Comparison of ENCODE assay signal across 8 mouse cellular contexts in the genomic region with DNA sequence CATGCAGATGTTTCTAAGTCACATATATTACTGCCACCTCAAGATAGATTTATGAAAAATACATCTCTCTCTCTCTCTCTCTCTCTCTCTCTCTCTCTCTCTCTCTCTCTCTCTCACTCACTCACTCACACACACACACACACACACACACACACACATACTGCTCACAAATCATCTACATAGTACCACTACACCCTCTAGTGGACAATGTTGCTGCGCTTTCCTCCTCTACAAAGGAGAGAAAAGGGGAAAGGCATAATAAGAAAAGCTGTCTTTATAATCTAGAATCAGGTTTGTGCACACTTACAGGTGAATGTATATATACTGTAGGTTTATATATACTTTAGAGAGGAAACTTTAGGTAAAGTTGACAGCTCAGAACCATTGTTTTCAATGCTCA. TPM values are rescaled to one million over a fixed set of nuclear protein-coding genes. Genes with fewer than 3 reads are reported as not detected.
DNase-seq lines count a peak whose midpoint lies in the region; ATAC-seq and TF ChIP-seq lines count a peak whose summit lies in the region.

No protein-coding gene starts in this region.

- H3K4me3 ChIP-seq in hindbrain, embryonic 11.5 days (ENCODE audit: low read depth, low read length), result no peak overlapping the region
- no peak overlapping the region for H3K4me3 ChIP-seq in hindbrain, embryonic 10.5 days
- H3K4me3 ChIP-seq in hindbrain, postnatal 0 days (ENCODE audit: low read length), result no peak overlapping the region

- H3K9ac ChIP-seq in hindbrain, embryonic 11.5 days (ENCODE audit: low read depth, low read length), result no peak overlapping the region
- no peak overlapping the region for H3K9ac ChIP-seq in hindbrain, postnatal 0 days (replicated peaks; ENCODE audit: low read length)

- WGBS in hindbrain, embryonic 11.5 days, result 47% methylated on average over 1 of the region's 1 CpGs
- WGBS in hindbrain, embryonic 10.5 days, result 32% methylated on average over 1 of the region's 1 CpGs
- WGBS in hindbrain, postnatal 0 days, result 15% methylated on average over 1 of the region's 1 CpGs

- no peaks in the 10 kb centered on the region for H3K36me3 ChIP-seq in hindbrain, embryonic 11.5 days (ENCODE audit: control insufficient read depth, insufficient read depth, low read length)
- H3K36me3 ChIP-seq in hindbrain, embryonic 10.5 days, result no peaks in the 10 kb centered on the region
- H3K36me3 ChIP-seq in hindbrain, postnatal 0 days (ENCODE audit: insufficient read depth, low read length), result no peaks in the 10 kb centered on the region

- no peaks in the 10 kb centered on the region for H3K27me3 ChIP-seq in hindbrain, embryonic 11.5 days (ENCODE audit: control insufficient read depth, insufficient read depth, low read length)
- no peaks in the 10 kb centered on the region for H3K27me3 ChIP-seq in hindbrain, embryonic 10.5 days (ENCODE audit: insufficient read depth, poor library complexity, severe bottlenecking)
- H3K27me3 ChIP-seq in hindbrain, postnatal 0 days (ENCODE audit: insufficient read depth, low read length), result no peaks in the 10 kb centered on the region

- H3K9me3 ChIP-seq in hindbrain, embryonic 11.5 days (ENCODE audit: control insufficient read depth, low read length), result no peaks in the 10 kb centered on the region
- H3K9me3 ChIP-seq in hindbrain, embryonic 10.5 days, result no peaks in the 10 kb centered on the region
- H3K9me3 ChIP-seq in hindbrain, postnatal 0 days (ENCODE audit: low read length), result no peaks in the 10 kb centered on the region

- H3K4me2 ChIP-seq in hindbrain, embryonic 11.5 days (replicated peaks; ENCODE audit: low read depth, low read length), result no peak overlapping the region
- H3K4me2 ChIP-seq in hindbrain, postnatal 0 days (ENCODE audit: low read depth, low read length), result no peak overlapping the region

- peak; percentile 40 for DNase-seq in hindbrain, embryonic 11.5 days (ENCODE audit: low spot score)
- no peak for DNase-seq in hindbrain, embryonic 10.5 days (ENCODE audit: low spot score)
- DNase-seq in thymus, postnatal 4 days, result peak; percentile 23
- no peak for DNase-seq in thymus, postnatal 0 days (ENCODE audit: low spot score)
- DNase-seq in hindbrain, postnatal 0 days (ENCODE audit: low spot score), result peak; percentile 85
- peak; percentile 40 for DNase-seq in retina, adult 2 months (ENCODE audit: low read depth, low spot score)
- DNase-seq in spleen, adult 18-20 months, result no peak

- no peak for ATAC-seq in hindbrain, embryonic 11.5 days (ENCODE audit: low FRiP score)
- peak; percentile 55; the same call in 1 of the 2 replicates for ATAC-seq in hindbrain, postnatal 0 days
- no peak for ATAC-seq in megakaryocyte, adult 5-6 weeks (ENCODE audit: poor library complexity, severe bottlenecking)

- TF ChIP-seq CTCF in hindbrain, postnatal 0 days (IDR thresholded peaks at IDR 0.05; ENCODE audit: low read depth), result peak; percentile 87

- H3K4me1 ChIP-seq in hindbrain, embryonic 11.5 days (replicated peaks; ENCODE audit: control insufficient read depth, insufficient read depth, low read length), result no peaks in the 10 kb centered on the region
- no peaks in the 10 kb centered on the region for H3K4me1 ChIP-seq in hindbrain, embryonic 10.5 days (replicated peaks)
- no peaks in the 10 kb centered on the region for H3K4me1 ChIP-seq in hindbrain, postnatal 0 days (ENCODE audit: insufficient read depth, low read length)

- H3K27ac ChIP-seq in hindbrain, embryonic 11.5 days (ENCODE audit: low read depth, low read length), result no peak overlapping the region
- H3K27ac ChIP-seq in hindbrain, embryonic 10.5 days, result no peak overlapping the region
- no peak overlapping the region for H3K27ac ChIP-seq in hindbrain, postnatal 0 days

RNA-seq across cellular contexts. Expression of a gene that starts 43.6 kb away (rescaled TPM):
- polyA plus RNA-seq in hindbrain, embryonic 11.5 days (2014; fragmentation: Nextera tagmentation; extraction: Ambion mirVana), result 15.1 and 15.3 TPM in 2 replicates
- 16.2 and 18.5 TPM in 2 replicates for polyA plus RNA-seq in hindbrain, embryonic 10.5 days (2016; fragmentation: Nextera tagmentation; extraction: Ambion mirVana)
- 10.4 and 11.5 TPM in 2 replicates for polyA plus RNA-seq in thymus, postnatal 0 days (2015; fragmentation: Nextera tagmentation; extraction: Ambion mirVana)
- total RNA-seq in hindbrain, postnatal 0 days (2014; rRNA removed), result 7.2 and 9.5 TPM in 2 replicates
- polyA plus RNA-seq in hindbrain, postnatal 0 days (2015; fragmentation: Nextera tagmentation; extraction: Ambion mirVana), result 12.2 and 14.2 TPM in 2 replicates
- 4.0 and 4.2 TPM in 2 replicates for total RNA-seq in megakaryocyte, adult 5-6 weeks (2015)
- 7.9 and 8.7 TPM in 2 replicates for total RNA-seq in megakaryocyte, adult 5-6 weeks (2017)

Comparison
In these comparisons a context has a peak if more than half of its experiments do, and no peak if none do; other contexts are left out.
1. DNase-seq: peak in hindbrain, embryonic 11.5 days (single experiment), thymus, postnatal 4 days (single experiment), hindbrain, postnatal 0 days (single experiment) and retina, adult 2 months (single experiment); none in hindbrain, embryonic 10.5 days (single experiment), thymus, postnatal 0 days (single experiment) and spleen, adult 18-20 months (0 of 2).